Mouse (Mus musculus) heart, adult 11 months (tissue): Measurements from ENCODE around the gene Lins1.

Source experiments
- DNase-seq: peaks from one replicate; pipeline ENCODE4 v3.0.0; 2022

The Lins1 gene

GRCm38 (mm10) chr7:66689620-66690360 lies at the start of gene Lins1:
TSS of gene Lins1 (plus strand) at chr7:66689889.
- peak; percentile 100 for DNase-seq

- peak; percentile 72 for DNase-seq
Observed at GRCm38 (mm10) chr7:66645736-66646135, 44.0 kb upstream of the Lins1 start.

- peak; percentile 27 for DNase-seq
Observed at GRCm38 (mm10) chr7:66649181-66649580, 40.5 kb upstream of the Lins1 start.

GRCm38 (mm10) chr7:66650883-66651282 lies 38.8 kb upstream of the Lins1 start:
- peak; percentile 79 for DNase-seq

GRCm38 (mm10) chr7:66652216-66652615 lies 37.5 kb upstream of the Lins1 start:
- no peak for DNase-seq

GRCm38 (mm10) chr7:66653596-66653995 lies 36.1 kb upstream of the Lins1 start:
- DNase-seq: peak; percentile 56

GRCm38 (mm10) chr7:66655471-66655870 lies 34.2 kb upstream of the Lins1 start:
- DNase-seq: peak; percentile 64

- DNase-seq: no peak
Observed at GRCm38 (mm10) chr7:66660291-66660690, 29.4 kb upstream of the Lins1 start.

- peak; percentile 72 for DNase-seq
Observed at GRCm38 (mm10) chr7:66660972-66661371, 28.7 kb upstream of the Lins1 start.

- peak; percentile 93 for DNase-seq
Observed at GRCm38 (mm10) chr7:66661572-66661971, 28.1 kb upstream of the Lins1 start.

GRCm38 (mm10) chr7:66663548-66663947 lies 26.1 kb upstream of the Lins1 start:
- peak; percentile 33 for DNase-seq

- DNase-seq: no peak
Observed at GRCm38 (mm10) chr7:66667064-66667463, 22.6 kb upstream of the Lins1 start.

- no peak for DNase-seq
Observed at GRCm38 (mm10) chr7:66675800-66676199, 13.9 kb upstream of the Lins1 start.

GRCm38 (mm10) chr7:66682119-66682863 lies 7.4 kb upstream of the Lins1 start:
- peak; percentile 61 for DNase-seq

GRCm38 (mm10) chr7:66688721-66689120 lies 968 bp upstream of the Lins1 start:
- no peak for DNase-seq

GRCm38 (mm10) chr7:66689294-66689619 lies 432 bp upstream of the Lins1 start, which contains the start of gene Asb7:
TSS of gene Asb7 (minus strand) at chr7:66689596.
- no peak for DNase-seq

- DNase-seq: peak; percentile 4
Observed at GRCm38 (mm10) chr7:66694467-66694866, 4.8 kb downstream of the Lins1 start.

- no peak for DNase-seq
Observed at GRCm38 (mm10) chr7:66702721-66703120, 13.0 kb downstream of the Lins1 start.

- no peak for DNase-seq
Observed at GRCm38 (mm10) chr7:66704631-66705030, 14.9 kb downstream of the Lins1 start.

GRCm38 (mm10) chr7:66711166-66711565 lies 21.5 kb downstream of the Lins1 start:
- no peak for DNase-seq

- no peak for DNase-seq
Observed at GRCm38 (mm10) chr7:66724514-66724913, 34.8 kb downstream of the Lins1 start.

GRCm38 (mm10) chr7:66724954-66725353 lies 35.3 kb downstream of the Lins1 start:
- DNase-seq: no peak

- DNase-seq: no peak
Observed at GRCm38 (mm10) chr7:66728072-66728471, 38.4 kb downstream of the Lins1 start.

GRCm38 (mm10) chr7:66729232-66729631 lies 39.5 kb downstream of the Lins1 start:
- DNase-seq: no peak
